Mouse (Mus musculus) kidney, adult 18-20 months (tissue): ENCODE measurements around the gene Myo7a.

Experiments used
- DNase-seq: peaks from one replicate; pipeline ENCODE4 v3.0.0; 2021

The Myo7a gene

DNA sequence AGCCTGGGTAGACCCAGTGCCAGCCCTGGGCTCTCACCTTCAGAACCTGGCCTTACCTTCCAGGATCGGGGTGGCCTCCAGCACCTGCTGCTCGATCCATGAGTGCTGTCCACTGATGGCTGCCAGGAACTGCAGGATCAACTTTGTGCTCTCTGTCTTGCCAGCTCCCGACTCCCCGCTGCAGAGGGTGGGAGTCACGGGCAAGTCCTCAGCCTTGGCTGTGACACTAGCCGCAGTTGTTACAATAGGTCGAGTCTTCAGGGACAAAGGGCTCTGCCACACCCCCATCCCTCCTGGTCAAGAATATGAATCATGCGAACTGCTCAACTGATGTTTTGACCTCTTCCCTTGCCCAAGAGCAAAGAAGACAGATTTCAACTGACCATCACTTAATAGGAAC, 21.8 kb downstream of the Myo7a start:
- no peak for DNase-seq

DNA sequence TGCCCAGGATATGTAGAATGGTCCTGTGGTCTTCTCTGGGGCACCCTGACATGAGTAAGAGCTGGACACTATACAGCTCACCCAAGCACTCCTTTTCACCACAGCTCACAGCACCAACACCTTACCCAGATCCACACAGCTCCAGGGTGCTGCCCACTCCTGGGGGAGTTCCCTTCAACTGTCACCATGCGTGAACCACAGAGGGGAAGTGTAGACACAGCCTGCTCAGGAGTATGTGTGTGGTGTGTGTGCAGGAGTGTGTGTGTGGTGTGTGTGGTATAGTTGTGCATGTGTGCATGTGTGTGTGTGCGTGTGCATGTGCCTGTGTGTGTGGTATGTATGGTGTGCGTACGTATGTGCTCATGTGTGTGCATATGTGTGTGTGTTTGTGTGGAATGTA, 23.5 kb downstream of the Myo7a start:
- DNase-seq, result no peak

DNA sequence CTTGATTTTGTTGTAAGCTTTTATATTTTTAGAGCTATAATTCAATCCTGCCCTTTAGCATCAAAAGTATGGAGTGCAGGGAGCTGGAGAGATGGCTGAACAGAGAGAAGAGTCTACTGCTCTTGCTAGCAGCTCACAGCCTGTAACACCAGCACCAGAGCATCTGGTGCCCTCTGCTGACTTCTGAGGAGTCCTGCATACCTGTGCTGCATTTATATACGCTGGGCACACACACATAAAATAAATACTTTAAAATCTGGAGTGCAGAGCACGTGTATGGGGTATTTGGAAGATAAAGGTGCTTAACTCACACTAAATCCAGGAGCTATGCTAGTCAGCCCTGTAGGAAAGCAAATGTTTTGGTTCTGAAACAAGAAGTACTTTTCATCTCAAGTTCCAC, 33.0 kb downstream of the Myo7a start:
- DNase-seq, result no peak

DNA sequence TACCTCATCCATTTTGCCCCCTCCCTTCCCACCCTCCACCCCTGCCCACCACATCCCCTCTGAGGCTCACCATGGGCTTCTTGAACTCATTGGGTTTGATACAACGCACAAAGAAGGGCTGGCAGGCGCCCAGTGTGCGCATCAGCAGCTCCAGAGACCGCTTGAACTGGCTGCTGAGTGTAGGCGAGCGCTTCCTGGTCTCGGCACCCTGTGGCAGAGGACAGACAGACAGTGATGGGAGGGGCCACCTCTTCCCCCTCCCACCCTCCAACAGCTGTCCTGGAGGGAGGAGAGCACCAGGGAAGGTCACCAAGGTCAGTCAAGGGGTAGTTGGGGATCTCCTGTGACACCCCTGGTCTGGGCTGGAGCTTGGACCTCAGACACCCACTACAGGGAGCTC, 34.0 kb downstream of the Myo7a start:
- DNase-seq, result peak; percentile 12

DNA sequence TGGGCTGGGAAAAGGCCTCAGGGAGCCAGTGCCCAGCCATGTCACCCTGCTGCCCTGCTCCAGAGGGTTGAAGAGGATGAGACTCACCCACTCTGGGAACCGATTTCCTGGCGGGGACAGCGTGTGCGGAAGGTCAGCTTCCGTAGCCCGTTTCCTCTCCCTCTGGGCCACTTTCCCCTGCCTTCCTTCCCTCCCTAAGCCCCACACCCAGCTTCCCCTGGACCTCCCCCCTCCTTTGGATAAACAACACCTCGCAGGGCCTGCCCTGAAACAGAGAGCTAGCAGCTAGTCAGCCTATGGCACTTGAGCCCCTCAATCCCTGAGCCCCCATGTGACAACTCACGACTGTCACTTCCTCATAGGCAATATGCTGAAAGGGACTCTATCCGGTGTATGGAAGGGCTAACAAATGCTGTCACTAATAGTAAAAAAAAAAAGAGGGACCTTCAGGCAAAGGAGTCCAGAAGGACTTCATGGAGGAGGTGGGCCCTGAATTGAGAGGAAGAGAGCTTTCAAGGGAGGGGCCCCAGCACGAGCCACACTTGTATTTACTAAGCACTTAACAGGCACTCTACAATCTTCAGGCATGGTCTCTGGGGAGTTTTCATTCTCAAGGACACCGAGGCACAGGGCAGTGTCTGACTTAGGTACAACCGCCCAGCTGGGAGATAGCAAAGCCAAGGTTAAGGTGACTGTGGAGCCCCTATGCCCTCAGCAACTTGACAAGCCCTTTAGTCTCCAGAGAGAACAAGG, 34.6 kb downstream of the Myo7a start:
- DNase-seq, result peak; percentile 12

DNA sequence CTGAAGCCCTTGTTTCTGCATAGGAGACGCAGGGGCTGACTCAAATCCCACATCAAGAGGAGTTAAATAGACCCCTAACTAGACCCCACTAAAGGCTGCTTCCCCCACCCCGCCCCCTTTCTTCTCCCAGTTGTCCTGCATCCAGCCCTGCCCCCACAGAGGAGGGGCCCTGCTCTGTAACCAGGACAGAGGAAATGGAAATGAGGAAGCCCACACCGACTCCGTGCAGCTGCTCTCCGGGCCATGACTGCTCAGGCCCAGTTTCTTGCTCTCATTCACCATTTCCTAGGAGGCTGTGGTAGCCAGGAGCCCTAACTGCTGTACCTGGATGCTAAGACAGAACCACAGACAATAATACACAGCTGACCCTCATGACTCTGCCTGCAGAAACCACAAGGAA, 36.9 kb downstream of the Myo7a start:
- no peak for DNase-seq

DNA sequence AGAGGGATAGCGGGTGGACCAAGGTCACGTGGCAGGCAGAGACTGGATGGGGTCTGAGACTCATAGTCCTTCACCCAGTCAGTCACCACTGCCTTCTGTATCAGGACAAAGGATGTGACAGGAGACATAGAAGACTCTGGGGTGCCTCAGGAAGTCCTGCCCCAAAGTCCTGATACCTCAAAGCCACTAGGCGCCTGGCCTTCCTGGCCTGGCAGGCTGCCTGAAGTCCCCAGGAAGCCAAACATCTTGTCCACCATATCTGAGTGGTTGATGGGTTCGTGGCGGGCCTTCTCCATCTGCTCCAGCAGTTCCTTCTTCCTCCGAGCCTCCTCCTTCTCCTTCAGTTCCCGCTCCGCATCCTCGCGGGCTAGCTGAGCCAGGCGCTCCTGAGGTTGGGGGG, 41.9 kb downstream of the Myo7a start:
- DNase-seq, result no peak

DNA sequence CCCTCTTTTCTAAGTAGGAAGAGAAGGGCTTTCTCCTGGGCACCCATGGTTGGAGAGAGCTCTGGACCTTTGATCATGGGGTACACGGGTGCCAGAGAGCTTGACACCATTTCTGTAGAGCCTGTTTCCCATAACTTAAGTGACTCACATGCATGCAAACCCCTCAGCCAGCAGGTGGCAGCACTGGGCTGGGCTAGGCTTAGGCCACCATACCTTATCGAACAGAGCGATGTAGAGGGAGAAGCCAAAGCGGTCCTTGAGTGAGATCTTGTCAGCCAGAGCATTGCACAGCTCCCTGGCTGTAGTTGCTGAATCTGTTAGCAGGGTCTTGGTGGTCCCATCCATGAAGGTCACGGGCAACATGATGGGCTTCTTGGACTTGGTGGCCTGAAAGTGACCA, 47.7 kb downstream of the Myo7a start:
- peak; percentile 85 for DNase-seq

DNA sequence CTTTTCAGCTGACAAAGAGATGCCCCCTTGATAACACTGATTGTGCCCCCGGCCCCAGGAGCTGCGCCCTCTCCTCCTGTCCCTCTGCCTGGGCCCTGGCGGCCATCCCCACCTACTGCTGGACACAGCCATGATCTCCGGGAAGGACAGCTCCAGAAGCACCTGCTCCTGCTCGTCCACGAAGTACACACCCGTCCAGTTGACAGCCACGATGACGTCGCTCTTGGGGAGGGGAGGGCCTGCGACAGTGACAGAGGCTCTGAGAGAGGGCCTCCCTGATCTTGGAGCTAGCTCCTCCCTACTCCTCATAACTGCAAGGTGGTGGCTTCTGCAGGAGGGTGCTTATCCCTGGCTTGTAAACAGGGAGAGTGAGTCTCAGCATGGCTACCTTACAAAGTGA, 53.1 kb downstream of the Myo7a start:
- no peak for DNase-seq

DNA sequence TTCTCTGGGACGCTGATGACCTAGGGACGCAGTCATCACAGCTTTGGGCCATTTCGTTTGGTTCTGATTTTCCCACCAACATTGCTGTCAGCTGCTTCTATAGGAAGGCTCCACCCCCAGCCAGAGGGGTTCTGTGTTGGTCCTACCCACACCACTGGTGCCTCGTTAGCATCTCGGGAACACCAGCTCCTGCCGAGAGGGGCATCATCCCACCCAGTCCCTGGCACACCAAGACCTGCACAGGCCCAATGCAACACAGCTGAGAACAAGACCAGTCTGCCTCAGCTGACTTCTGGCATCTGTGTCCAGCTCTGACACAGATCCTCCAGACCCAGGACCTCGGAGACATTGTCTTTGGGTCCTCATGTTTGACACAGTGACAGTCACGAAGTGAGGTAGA, 64.4 kb downstream of the Myo7a start:
- no peak for DNase-seq

DNA sequence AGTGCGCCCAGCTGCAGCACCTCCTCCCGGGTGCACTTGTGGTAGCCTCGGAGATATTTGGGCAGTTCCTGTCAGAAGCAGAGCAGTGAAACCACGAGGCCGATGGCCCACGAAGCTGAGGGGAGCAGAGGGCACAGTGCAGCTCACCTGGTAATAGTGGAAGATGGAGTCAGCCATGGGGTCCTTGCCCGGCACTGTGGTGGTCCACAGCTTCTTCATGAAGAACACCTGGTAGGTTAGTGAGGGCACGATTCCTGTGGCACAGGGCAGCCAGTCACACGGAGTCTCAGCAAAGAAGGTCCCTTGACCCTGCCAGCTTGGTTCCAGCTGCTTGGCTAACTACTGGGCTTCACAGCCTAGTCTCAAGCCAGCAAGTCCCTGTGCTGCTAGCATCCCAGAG, 64.9 kb downstream of the Myo7a start:
- no peak for DNase-seq

DNA sequence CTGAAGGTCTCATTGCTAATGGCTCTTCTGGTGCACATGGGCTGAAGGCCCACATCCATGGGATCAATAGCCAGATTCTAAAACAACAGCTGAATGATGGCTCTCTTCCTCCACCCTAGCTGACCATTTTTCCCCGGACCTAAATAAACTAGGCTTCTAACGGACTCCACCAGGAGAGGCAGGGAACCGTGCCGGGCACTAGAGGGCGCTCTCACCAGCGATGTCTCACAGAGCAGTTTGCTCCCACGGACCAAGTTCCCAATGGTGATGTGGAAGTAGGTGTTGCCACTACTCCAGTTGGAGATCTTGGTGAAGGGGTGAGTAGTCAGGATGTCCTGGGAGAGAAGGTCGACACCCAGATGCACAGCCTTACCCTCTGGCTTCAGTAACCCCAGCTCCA, 67.3 kb downstream of the Myo7a start:
- peak; percentile 66 for DNase-seq

DNA sequence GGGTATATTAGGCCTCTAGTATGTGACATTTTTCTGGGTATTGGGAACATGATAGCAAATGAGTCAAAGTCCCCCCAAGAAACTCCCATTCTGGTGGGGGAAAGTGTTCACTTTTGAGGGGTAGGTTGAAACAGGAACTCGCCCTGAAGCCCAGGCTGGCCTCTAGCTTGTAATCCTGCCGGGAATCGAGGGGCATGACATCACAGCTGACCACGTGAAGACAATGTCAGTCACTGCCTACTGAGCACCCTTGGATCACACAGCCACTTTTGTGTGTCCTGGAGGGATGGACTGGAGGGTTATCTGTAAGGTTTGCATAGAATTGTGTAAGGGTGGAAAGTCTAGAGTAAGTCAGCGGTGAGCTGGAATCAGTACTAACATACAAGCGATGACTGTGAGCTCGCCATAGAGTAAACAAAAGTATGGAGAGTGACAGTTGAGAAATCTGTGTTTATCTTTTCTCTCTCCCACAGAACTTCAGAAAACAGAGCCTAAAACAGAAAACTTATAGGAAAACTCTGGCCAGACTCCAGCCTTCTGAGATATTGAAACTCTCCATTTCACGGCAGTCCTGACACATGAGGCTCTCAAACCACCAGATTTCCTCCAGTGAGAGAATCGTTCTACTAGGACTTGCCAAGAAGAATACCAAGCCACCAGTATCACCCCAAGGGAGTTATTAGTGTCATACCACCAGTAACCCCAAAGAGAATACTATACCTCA, 71.1 kb downstream of the Myo7a start:
- no peak for DNase-seq

DNA sequence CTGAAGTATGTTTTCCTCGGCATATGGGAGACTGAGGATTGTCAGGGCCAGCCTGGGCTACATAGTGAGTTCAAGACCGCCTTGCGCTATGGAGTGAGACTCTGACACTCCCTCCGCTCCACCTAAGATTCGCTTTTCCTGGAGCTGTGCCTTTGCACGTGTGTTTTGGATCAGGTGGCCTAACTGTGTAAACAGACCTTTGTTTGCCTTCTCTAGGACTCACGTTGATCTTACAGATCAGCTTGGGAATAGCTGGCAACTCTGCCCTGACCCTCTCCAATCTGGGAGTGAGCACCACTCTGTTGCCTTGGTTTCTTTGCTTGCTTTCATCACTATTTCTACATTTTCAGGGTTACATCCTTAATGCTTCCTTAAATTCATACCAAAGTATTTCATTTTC, 116.7 kb downstream of the Myo7a start:
- DNase-seq, result no peak
